Mouse (Mus musculus) right cerebral cortex, postnatal 10 days (tissue): ENCODE data around the gene Eci2.
"Not testable (repeated sequence)": the region's sequence is repeated elsewhere in the genome, so short reads cannot be mapped to it uniquely, and the experiment has no call there.

Source experiments
- DNase-seq, 2 experiments: peaks; one replicate each; pipeline ENCODE4 v3.0.0; 2021; ENCODE audit warnings: low spot score in 2 of 2

Gene Eci2

GRCm38 (mm10) chr13:35026879-35027278 lies at the start of gene Eci2:
Gene Eci2, minus strand, starts transcription at chr13:35027096.
- peak; percentile 30 to 41 for DNase-seq

- no peak for DNase-seq
These were observed 48.0 kb upstream of the Eci2 start for GRCm38 (mm10) chr13:35074862-35075261.

- no peak for DNase-seq
These were observed 43.9 kb upstream of the Eci2 start for GRCm38 (mm10) chr13:35070485-35071472.

GRCm38 (mm10) chr13:35067084-35067483 lies 40.2 kb upstream of the Eci2 start:
- DNase-seq, result no peak

- no peak for DNase-seq
These were observed 39.1 kb upstream of the Eci2 start for GRCm38 (mm10) chr13:35066033-35066432.

- DNase-seq, result no peak
These were observed 37.5 kb upstream of the Eci2 start for GRCm38 (mm10) chr13:35064381-35064780.

- DNase-seq, result no peak
These were observed 31.2 kb upstream of the Eci2 start for GRCm38 (mm10) chr13:35058145-35058544.

- no peak for DNase-seq
These were observed 9.6 kb upstream of the Eci2 start for GRCm38 (mm10) chr13:35036486-35036885.

GRCm38 (mm10) chr13:35035731-35036130 lies 8.8 kb upstream of the Eci2 start:
- no peak for DNase-seq

- no peak for DNase-seq
These were observed 6.7 kb upstream of the Eci2 start for GRCm38 (mm10) chr13:35033571-35033970.

GRCm38 (mm10) chr13:35031684-35032082 lies 4.8 kb upstream of the Eci2 start:
- DNase-seq, result no peak

GRCm38 (mm10) chr13:35030979-35031683 lies 4.2 kb upstream of the Eci2 start:
- DNase-seq, result peak; percentile 35 to 41

GRCm38 (mm10) chr13:35028365-35028764 lies 1.5 kb upstream of the Eci2 start:
- no peak for DNase-seq

- DNase-seq, result not testable (repeated sequence)
These were observed 3.5 kb downstream of the Eci2 start for GRCm38 (mm10) chr13:35023401-35023800.

GRCm38 (mm10) chr13:35020383-35020782 lies 6.5 kb downstream of the Eci2 start:
- DNase-seq, result no peak

GRCm38 (mm10) chr13:35018866-35019536 lies 7.9 kb downstream of the Eci2 start:
- no peak for DNase-seq

- no peak for DNase-seq
These were observed 9.5 kb downstream of the Eci2 start for GRCm38 (mm10) chr13:35017392-35017791.

GRCm38 (mm10) chr13:35016067-35016466 lies 10.8 kb downstream of the Eci2 start:
- no peak for DNase-seq

- no peak for DNase-seq
These were observed 31.0 kb downstream of the Eci2 start for GRCm38 (mm10) chr13:34995925-34996324.

GRCm38 (mm10) chr13:34993983-34994811 lies 32.7 kb downstream of the Eci2 start:
- DNase-seq, result peak; percentile 94 to 95

- no peak for DNase-seq
These were observed 33.3 kb downstream of the Eci2 start for GRCm38 (mm10) chr13:34993595-34993982.
